Mouse (Mus musculus) ES-Bruce4 (cell line): ENCODE data around the gene Cfap70.

Experiments used
- CTCF ChIP-seq: IDR thresholded peaks from one replicate; pipeline ENCODE4 v1.8.1; 2011; ENCODE audit warnings: low read depth, low read length
- POLR2A ChIP-seq: IDR thresholded peaks from one replicate; pipeline ENCODE4 v1.8.1; 2011; ENCODE audit warnings: low read length; ENCODE audit not compliant: insufficient read depth

DNA sequence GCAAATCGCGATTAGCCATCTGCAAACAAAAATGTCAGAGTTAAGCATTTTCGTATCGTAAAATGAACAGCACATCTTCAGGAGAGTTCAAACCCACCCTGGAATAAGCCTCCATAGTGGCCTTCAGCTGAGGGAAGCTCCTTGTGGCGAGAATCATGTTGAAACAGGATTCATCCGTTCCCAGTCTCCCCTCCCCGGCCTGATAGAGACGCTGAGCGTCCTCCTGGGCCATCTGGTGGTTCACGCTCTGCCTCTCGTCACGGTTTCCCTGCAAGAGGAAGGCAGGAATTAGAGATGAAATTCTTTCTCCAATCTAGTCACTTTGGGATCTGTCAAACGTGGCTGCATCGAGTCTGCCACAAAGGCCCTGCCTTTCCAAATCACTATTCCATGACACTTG, 8.2 kb upstream of the Cfap70 start:
- TF ChIP-seq POLR2A: no peak
- TF ChIP-seq CTCF: no peak
